Mouse (Mus musculus) CH12.LX (cell line): Measurements from ENCODE around the gene Rasl11b.

ENCODE experiments used
- CTCF ChIP-seq, 2 experiments: IDR thresholded peaks in 1 of 2; conservative IDR thresholded peaks in 1 of 2; 2 replicates each; pipeline ENCODE4 v1.5.1; 2011 to 2012; ENCODE audit warnings: low read depth in 2 of 2, low read length in 2 of 2, improper control_type of control experiment in 1 of 2, inconsistent platforms in 1 of 2, mild to moderate bottlenecking in 1 of 2, moderate library complexity in 1 of 2
- GABPA ChIP-seq: IDR thresholded peaks from 2 replicates; pipeline ENCODE4 v1.6.1; 2012; ENCODE audit warnings: low read depth, low read length, improper control_type of control experiment, inconsistent platforms; ENCODE audit not compliant: insufficient replicate concordance
- HCFC1 ChIP-seq: IDR thresholded peaks from 2 replicates; pipeline ENCODE4 v1.6.1; 2012; ENCODE audit warnings: low read depth, mild to moderate bottlenecking, inconsistent platforms, low read length, improper control_type of control experiment
- KAT2A ChIP-seq: IDR thresholded peaks from 2 replicates; pipeline ENCODE4 v1.6.1; 2012; ENCODE audit warnings: low read length, improper control_type of control experiment, inconsistent platforms; ENCODE audit not compliant: insufficient replicate concordance
- POLR2A ChIP-seq: IDR thresholded peaks from 2 replicates; pipeline ENCODE4 v1.6.1; 2011; ENCODE audit warnings: low read depth, mild to moderate bottlenecking, improper control_type of control experiment, low read length
- POLR2AphosphoS2 ChIP-seq: IDR thresholded peaks from 2 replicates; pipeline ENCODE4 v1.6.1; 2011; ENCODE audit warnings: low read depth, low read length, improper control_type of control experiment
- RCOR1 ChIP-seq: conservative IDR thresholded peaks from 2 replicates; pipeline ENCODE4 v1.6.1; 2012; ENCODE audit warnings: low read depth, mild to moderate bottlenecking, inconsistent platforms, low read length, improper control_type of control experiment
- TBP ChIP-seq: conservative IDR thresholded peaks from 2 replicates; pipeline ENCODE4 v1.6.1; 2011; ENCODE audit warnings: low read depth, low read length, improper control_type of control experiment
- USF1 ChIP-seq: IDR thresholded peaks from 2 replicates; pipeline ENCODE4 v1.6.1; 2014; ENCODE audit warnings: low read depth, mild to moderate bottlenecking, inconsistent platforms, low read length, improper control_type of control experiment
- ZKSCAN1 ChIP-seq: IDR thresholded peaks from 2 replicates; pipeline ENCODE4 v1.6.1; 2012; ENCODE audit warnings: low read depth, inconsistent platforms, low read length, improper control_type of control experiment, borderline replicate concordance

GRCm38 (mm10) chr5:74172208-74172607, 22.9 kb upstream of the Rasl11b start:
- no peak for TF ChIP-seq RCOR1
- TF ChIP-seq ZKSCAN1, result no peak
- TF ChIP-seq GABPA, result no peak
- no peak for TF ChIP-seq POLR2AphosphoS2
- no peak for TF ChIP-seq CTCF (conservative IDR thresholded peaks at IDR 0.05 in 1 of 2, IDR thresholded peaks at IDR 0.05 in 1 of 2; ENCODE audit: low read depth in 2 of 2, low read length in 2 of 2)
- TF ChIP-seq POLR2A, result no peak
- no peak for TF ChIP-seq TBP
- no peak for TF ChIP-seq USF1
- no peak for TF ChIP-seq HCFC1
- no peak for TF ChIP-seq KAT2A
